Mouse (Mus musculus) kidney, postnatal 0 days (tissue): ENCODE measurements at regions not wholly inside any gene's neighbourhood (a gene's known extent, or its start where the extent isn't known, plus 50 kb on each side); places are given as distances from the start of the nearest gene placed in this dataset.

Experiments
- ATAC-seq: fragments of 200-750 bp; cut with Nextera tagmentation; replicated peaks from 2 replicates; pipeline ENCODE4 v1.8.0; 2017; ENCODE audit warnings: low read depth, moderate number of reproducible peaks, moderate TSS enrichment, moderate library complexity; ENCODE audit not compliant: low FRiP score
- DNase-seq: peaks from one replicate; pipeline ENCODE4 v3.0.0-alpha.2; 2016; ENCODE audit warnings: low spot score
- H3K27ac ChIP-seq: fragments of 300-500 bp; sonication (generic); 2 replicates; pipeline ENCODE4 v1.5.1; 2014; ENCODE audit warnings: mild to moderate bottlenecking
- H3K27me3 ChIP-seq: fragments of 300-500 bp; sonication (generic); 2 replicates; pipeline ENCODE4 v1.6.1; 2014; ENCODE audit warnings: low read length, mixed read lengths; ENCODE audit not compliant: insufficient read depth
- H3K36me3 ChIP-seq: fragments of 300-500 bp; sonication (generic); 2 replicates; pipeline ENCODE4 v1.6.1; 2014; ENCODE audit warnings: low read length, mixed read lengths; ENCODE audit not compliant: insufficient read depth
- H3K4me1 ChIP-seq: fragments of 300-500 bp; sonication (generic); replicated peaks from 2 replicates; pipeline ENCODE4 v1.6.1; 2014; ENCODE audit warnings: antibody characterized with exemption, low read length, mixed read lengths; ENCODE audit not compliant: insufficient read depth
- H3K4me2 ChIP-seq: fragments of 300-500 bp; sonication (generic); 2 replicates; pipeline ENCODE4 v1.6.1; 2014; ENCODE audit warnings: mild to moderate bottlenecking, low read length, moderate library complexity, mixed read lengths
- H3K4me3 ChIP-seq: fragments of 300-500 bp; sonication (generic); replicated peaks from 2 replicates; pipeline ENCODE4 v1.5.1; 2014; ENCODE audit warnings: low read depth, low read length
- H3K9ac ChIP-seq: fragments of 300-500 bp; sonication (generic); 2 replicates; pipeline ENCODE4 v1.6.1; 2014; ENCODE audit warnings: low read depth, low read length
- H3K9me3 ChIP-seq: fragments of 300-500 bp; sonication (generic); replicated peaks from 2 replicates; pipeline ENCODE4 v1.6.1; 2016; ENCODE audit warnings: low read length, inconsistent platforms, mixed read lengths
- CTCF ChIP-seq: IDR thresholded peaks from 2 replicates; pipeline ENCODE4 v1.5.1; 2016; ENCODE audit warnings: antibody characterized with exemption, low read depth, mild to moderate bottlenecking, moderate library complexity
- WGBS: fragments of 180-500 bp; shearing (Covaris S2); extraction: QIAGEN DNeasy Blood & Tissue Kit; methylation state at CpG from one replicate; pipeline ENCODE4 v1.1.7; 2014; 5-methylcytosine and 5-hydroxymethylcytosine counted together

- 60% methylated on average over 3 of the region's 3 CpGs for WGBS
- no peaks in the 10 kb centered on the region for H3K9me3 ChIP-seq
- ATAC-seq (no peak), DNase-seq (peak; percentile 0)
- no peak overlapping the region for H3K27ac ChIP-seq
- H3K4me2 ChIP-seq = no peak overlapping the region
- H3K36me3 ChIP-seq = no peaks in the 10 kb centered on the region
- no peak for TF ChIP-seq CTCF
- no peak overlapping the region for H3K4me3 ChIP-seq
- H3K4me1 ChIP-seq = no peaks in the 10 kb centered on the region
- H3K9ac ChIP-seq = no peak overlapping the region
- no peaks in the 10 kb centered on the region for H3K27me3 ChIP-seq
These were observed 388.3 kb downstream of the Gm1140 start for GRCm38 (mm10) chrX:67304907-67305603.

GRCm38 (mm10) chrX:67283908-67284307, 409.5 kb downstream of the Gm1140 start:
- Histone ChIP-seq H3K36me3 (no peaks in the 10 kb centered on the region), H3K9me3 (no peaks in the 10 kb centered on the region), H3K4me3 (no peak overlapping the region), H3K4me1 (no peaks in the 10 kb centered on the region), H3K9ac (no peak overlapping the region), H3K27me3 (no peaks in the 10 kb centered on the region), H3K27ac (no peak overlapping the region), H3K4me2 (no peak overlapping the region)
- DNase-seq (no peak), ATAC-seq (no peak)
- no peak for TF ChIP-seq CTCF

- ATAC-seq = no peak
- no peak overlapping the region for H3K27ac ChIP-seq
- no peaks in the 10 kb centered on the region for H3K36me3 ChIP-seq
- no peak for TF ChIP-seq CTCF
- H3K9ac ChIP-seq = no peak overlapping the region
- WGBS = 63% methylated on average over 2 of the region's 2 CpGs
- no peaks in the 10 kb centered on the region for H3K27me3 ChIP-seq
- no peak overlapping the region for H3K4me2 ChIP-seq
- no peaks in the 10 kb centered on the region for H3K9me3 ChIP-seq
- H3K4me3 ChIP-seq = no peak overlapping the region
- H3K4me1 ChIP-seq = no peaks in the 10 kb centered on the region
- DNase-seq = no peak
These were observed 409.9 kb downstream of the Gm1140 start for GRCm38 (mm10) chrX:67283460-67283859.

GRCm38 (mm10) chrX:67282951-67283350, 410.4 kb downstream of the Gm1140 start:
- Histone ChIP-seq H3K36me3 (no peaks in the 10 kb centered on the region), H3K9ac (no peak overlapping the region), H3K4me2 (no peak overlapping the region), H3K27ac (no peak overlapping the region), H3K27me3 (no peaks in the 10 kb centered on the region), H3K9me3 (no peaks in the 10 kb centered on the region), H3K4me3 (no peak overlapping the region), H3K4me1 (no peaks in the 10 kb centered on the region)
- DNase-seq (no peak), ATAC-seq (no peak)
- 67% methylated on average over 1 of the region's 1 CpGs for WGBS
- no peak for TF ChIP-seq CTCF

GRCm38 (mm10) chrX:67238578-67239328, 454.6 kb downstream of the Gm1140 start:
- no peak for ATAC-seq
- Histone ChIP-seq H3K27me3 (no peaks in the 10 kb centered on the region), H3K9me3 (no peaks in the 10 kb centered on the region), H3K27ac (no peak overlapping the region), H3K4me3 (no peak overlapping the region), H3K4me1 (no peaks in the 10 kb centered on the region), H3K9ac (no peak overlapping the region), H3K36me3 (no peaks in the 10 kb centered on the region), H3K4me2 (no peak overlapping the region)
- no peak for DNase-seq
- no peak for TF ChIP-seq CTCF
- 58% methylated on average over 1 of the region's 1 CpGs for WGBS

GRCm38 (mm10) chrX:67210236-67210635, 483.1 kb downstream of the Gm1140 start:
- Histone ChIP-seq H3K9me3 (no peaks in the 10 kb centered on the region), H3K4me3 (no peak overlapping the region), H3K4me1 (no peaks in the 10 kb centered on the region), H3K9ac (no peak overlapping the region), H3K27me3 (no peaks in the 10 kb centered on the region), H3K27ac (no peak overlapping the region), H3K4me2 (no peak overlapping the region), H3K36me3 (no peaks in the 10 kb centered on the region)
- ATAC-seq = no peak
- no peak for DNase-seq
- 81% methylated on average over 1 of the region's 1 CpGs for WGBS
- no peak for TF ChIP-seq CTCF
